Mouse (Mus musculus) fibroblast of lung, adult 2 months (primary cell): ENCODE measurements around the gene Adgrl3.
A peak's percentile ranks its signal among the peaks of the same experiment; 100 is the strongest.

Experiments
- DNase-seq: peaks from one replicate; pipeline ENCODE4 v3.0.0-alpha.2; 2011; ENCODE audit warnings: low read depth

Adgrl3 gene

DNA sequence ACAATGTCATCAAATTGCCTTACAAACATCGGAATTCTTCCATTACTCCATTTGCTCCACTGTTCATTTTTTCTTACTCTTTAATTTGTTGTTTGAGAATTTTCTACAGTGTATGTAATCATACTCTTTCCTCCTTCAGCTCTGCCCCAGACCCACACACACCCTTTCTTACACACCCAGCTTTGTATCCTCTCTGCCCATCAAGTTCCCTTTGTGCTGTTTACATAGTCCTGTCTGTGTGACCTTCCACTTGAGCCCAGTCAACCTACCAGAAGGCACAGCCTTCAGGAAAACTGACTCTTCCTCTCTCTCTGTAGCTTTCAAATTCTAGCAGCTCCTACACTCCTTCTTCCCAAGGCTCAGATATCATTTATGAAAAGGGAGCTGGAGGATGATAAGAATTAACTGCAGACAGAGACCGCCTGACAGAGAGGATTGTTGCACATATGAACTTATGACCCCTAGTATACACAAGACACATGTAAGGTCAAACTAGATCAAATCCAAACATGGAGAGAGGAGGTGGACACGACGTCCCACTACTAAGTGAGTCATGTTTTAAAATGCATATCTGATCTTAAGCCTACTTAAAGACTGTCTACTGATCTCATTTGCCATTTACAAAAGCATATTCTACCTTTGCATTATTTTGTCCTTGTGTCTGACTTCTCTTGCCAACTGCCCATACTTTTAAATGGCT, 654.5 kb downstream of the Adgrl3 start:
- DNase-seq, result no peak

DNA sequence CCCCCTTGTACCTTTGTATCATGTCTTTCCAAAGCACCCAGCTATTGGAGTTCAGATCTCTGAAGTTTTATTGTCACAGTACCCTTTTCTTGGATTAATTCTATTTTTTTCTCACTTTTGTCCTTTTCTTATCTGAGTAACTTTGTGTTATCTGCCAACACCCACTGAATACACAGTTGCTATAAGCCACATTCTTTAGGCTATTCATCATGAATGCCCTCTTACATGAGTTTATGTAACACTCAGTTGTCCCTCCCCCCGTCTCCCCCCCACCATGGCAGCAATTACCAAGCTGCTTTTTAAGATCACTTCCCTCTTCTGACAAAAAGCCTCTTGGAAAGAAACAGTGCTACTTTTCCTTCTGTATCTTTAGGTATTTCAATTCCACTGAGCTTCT, 655.0 kb downstream of the Adgrl3 start:
- no peak for DNase-seq

DNA sequence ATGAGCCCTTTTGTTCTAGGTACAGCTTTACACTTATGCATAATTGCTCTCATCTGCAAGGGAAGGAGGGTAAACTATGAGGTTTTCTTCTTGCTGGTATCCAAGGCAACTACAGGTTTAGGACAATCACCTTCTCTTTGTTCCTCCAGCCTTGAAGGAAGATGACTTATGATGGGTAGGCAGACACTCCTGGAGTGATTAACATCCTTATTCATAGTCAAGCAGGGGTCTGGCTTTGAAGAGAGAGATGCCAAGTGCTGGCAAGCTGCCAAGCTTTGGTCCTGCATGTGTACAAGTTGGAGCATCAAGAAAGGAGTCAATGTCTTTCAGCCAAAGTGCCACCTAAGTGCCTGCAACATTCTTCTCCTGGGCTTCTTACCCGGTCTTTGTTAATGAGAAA, 657.0 kb downstream of the Adgrl3 start:
- DNase-seq, result no peak

DNA sequence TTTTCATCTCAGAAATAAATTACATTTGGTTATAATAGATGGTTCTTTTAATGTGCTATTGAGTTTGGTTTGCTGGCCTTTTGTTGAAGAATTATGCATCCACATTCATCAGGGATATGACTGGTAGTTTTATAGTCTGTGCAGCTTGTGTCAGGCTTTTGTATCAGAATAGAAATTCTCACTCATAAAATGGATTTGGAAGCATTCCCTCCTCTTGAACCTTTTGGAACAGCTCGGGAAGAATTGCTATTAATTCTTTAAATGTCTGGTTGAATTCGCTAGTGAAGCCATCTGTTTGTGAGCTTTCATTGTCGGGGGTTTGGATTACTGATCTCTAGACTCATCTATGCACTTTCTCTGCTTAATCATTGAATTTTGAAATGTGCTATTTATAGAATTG, 666.3 kb downstream of the Adgrl3 start:
- DNase-seq, result no peak

DNA sequence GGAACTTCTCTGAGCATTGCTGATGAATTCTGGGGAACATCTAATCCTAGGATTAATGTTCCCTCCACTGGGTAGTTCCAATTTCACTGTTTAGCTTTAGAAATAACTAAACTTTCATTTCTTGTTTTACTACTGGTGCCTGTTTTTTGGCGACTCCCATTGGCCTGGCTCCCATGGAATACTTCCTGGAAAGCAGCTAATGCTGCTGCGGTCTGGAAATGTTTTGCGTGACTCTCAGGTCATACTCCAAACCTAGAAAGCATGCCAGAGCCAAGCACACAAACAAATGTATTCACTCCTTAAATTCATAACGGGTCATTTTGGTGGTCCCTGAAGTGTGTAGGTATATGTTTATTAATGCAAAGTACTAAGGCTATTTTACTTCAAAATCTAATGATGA, 666.9 kb downstream of the Adgrl3 start:
- peak; percentile 26 for DNase-seq

DNA sequence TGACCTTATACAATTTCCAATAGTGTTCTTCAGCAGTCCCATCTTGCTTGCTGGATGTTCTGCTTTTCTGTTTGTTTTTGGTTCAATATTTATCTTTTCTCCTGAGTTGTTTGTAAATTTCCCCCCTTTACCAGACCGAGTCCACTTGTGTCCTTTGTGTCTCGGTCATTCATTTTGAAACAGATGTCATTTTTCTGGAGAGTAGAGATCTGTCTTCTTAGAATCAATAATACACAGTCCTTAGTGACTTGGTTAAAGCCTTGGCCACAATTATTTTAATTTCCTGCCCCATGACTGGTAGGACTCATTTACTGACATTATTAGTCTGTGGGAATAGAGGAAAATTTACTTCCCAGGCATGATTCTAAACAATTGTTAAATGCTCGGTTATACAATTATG, 709.7 kb downstream of the Adgrl3 start:
- no peak for DNase-seq

DNA sequence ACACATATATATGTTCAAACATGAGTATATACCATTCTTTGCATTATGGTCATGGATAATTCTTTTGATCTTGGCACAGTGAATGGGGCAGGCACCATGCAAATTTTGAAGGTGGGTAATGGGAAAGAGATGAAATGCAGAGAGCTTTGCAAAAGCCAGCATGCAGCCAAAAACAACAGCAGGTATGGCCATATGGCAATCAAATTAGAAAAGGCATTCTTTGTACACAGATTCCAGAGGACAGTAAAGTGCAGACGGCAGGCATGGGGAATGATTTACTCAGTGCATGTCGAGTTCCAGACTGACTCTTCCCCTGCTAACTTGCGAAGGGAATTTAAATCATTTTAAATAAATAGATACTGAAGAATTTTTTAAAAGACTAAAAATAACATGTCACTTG, 716.1 kb downstream of the Adgrl3 start:
- no peak for DNase-seq

DNA sequence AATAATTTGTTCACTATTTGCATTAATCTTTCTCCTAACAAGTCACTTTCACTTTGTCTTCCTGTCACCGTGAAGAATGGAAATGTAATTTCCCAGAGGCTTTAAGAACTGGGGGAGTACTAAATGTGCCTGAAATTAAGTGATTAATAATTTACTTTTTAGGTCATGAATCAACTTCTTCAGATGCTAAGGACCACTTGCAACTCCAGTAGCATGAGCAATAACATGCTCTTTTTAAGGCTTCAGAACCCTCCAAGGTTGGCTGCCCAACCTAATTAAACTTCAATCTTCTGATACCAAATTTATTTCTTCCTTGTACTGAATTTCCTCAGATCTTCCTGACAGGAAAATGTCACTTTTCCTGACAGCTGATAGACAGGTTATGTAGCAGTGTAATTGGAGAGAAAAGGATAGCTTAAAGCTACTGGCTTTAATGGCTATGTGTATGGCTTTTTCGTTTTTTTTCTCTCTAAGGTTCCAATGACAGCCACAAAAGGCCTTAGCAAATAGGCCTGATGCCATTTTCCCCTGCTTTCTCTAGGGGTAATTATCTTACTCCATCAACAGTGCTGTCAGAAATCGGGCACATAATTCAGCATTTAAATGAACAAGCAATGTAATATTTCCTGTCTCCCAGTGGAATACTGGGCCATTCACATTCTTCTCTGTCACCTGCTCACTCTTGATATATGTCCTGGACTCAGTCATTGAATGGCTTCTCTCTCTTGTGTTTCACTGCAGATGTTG, 718.5 kb downstream of the Adgrl3 start:
- DNase-seq, result no peak

DNA sequence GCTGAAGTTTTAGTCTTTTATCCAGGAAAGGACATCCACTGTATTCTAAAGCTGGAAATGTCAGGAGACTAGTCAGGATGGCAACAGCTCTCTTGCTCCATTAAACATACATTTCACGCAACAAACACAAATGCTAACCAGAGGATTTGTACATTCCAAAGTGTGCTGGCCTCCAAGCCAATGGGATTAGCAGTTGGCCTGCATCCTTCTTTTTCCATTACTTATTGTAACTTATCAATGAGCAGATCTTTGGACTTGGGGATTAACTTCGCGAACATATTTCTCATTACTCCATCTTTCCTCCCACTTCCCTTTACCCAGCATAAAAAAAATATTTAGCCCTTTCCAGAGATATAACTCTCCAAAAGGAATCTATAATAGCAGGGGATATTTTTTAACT, 732.5 kb downstream of the Adgrl3 start:
- DNase-seq, result no peak

DNA sequence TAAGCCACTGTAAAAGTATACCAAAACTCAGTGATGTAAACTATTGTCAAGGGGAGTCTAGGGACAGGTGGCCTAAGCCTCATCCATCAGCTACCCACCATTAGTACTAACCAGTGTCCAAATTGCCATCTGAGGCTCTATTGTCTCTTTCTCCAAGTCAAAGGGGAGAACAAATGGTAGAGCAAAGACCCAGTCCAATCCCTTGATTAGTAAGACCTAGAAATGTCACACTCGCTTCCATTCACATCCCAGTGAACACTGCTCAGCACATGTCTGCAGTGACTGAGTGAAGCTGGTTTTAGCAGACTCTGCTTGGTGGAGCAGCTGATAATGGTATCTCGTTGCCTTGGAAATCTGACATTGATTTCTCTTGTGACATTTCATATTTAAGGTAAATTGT, 735.8 kb downstream of the Adgrl3 start:
- DNase-seq, result no peak

DNA sequence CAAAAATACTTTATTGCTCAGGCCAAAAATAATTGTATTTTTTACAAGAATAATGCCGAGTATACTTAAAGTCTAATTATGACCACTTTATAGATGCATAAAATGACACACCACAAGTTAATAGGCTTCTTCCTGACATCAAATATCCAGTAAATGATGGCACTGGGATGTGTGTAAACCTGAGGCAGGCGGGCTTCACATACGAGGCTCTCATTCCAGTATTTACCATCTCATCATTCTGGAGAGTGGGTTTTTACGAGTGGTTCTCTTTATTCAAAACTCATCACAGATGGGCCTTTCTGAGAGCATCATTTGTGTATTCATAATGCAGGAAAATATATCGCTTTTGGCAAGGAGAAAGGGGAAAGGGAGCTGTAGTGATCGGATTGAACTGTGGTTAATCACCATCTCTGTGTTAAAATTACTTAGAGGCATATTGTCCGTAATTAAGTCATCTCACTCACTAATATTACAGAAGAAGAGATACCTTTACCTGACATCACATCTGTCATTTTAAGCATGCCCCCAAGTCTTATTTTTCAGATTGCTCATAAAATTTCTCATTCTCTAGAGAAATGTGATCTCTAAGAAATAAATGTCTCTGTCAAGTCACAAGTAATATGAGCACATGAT, 737.3 kb downstream of the Adgrl3 start:
- no peak for DNase-seq

DNA sequence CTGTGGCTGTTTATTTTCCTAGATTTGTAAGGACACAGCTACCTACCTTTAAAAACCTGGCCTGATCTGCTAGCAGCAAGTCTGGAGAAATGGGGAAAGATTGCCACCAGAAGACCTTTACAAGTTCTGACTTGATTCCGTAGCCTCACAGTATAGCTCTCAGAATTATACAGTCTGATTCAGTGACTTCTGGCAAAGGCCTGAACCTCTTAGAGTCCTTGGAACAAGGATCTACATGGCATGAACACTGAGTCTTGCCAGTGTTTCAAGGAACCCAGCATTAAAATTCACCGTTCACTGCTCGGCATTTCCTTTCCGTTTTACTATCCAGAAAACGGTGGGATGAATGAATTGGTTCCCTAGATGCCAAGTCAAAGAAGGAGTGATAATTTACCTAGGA, 756.3 kb downstream of the Adgrl3 start:
- no peak for DNase-seq

DNA sequence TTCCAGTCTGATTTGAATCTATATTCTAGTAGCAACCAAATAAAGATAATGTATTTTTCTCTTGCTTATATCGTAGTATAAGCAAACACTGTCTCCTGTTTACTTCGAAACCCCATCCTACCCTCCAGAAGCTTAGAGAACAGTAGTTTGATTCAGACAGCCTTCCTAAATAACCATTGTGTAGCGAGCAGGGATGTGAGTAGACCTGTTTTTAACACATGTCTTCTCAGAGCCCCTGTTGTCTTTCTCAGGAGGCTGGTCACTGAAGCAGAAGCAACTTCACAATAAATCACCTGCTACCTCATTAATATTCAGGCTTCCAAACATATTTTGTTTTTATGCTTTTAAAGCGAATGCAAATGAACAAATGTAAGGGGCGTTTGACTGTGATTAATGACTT, 756.8 kb downstream of the Adgrl3 start:
- no peak for DNase-seq

DNA sequence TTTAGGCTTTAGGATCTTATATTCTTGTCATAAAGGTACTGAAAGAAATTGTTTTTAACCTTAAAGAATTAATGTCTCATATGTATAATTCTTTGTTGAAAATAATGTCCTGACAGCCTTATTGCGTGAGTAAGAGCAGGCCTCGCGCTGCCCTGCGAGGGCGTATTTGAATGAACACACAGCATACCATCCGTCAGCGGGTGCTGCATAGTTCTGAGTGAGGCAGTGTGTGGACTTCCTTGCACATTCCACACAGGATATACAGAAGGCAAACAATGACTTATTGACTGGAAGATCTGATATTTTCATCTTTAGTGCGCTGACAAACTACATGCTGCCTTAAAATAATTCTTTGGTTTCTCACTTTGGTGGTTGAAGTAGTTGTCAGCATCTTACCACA, 764.8 kb downstream of the Adgrl3 start:
- no peak for DNase-seq

DNA sequence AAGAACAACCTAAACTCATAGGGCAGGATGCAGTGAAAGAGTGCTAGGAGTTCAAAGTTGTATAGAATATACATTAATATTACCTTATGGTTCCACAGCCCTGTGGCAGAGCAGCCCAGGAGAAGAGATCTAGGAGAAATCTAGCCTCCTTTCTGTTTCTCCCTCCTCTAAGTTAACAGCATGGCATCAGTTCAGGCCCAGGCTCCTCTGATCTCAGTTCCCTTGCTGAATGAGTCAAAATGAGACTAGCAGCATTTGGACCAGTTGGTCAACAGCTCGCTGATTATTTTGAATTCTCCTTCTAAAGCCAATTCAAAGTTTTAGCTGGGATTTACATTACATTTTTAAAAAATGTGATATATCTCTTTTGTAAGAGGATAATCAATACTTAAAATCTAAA, 770.8 kb downstream of the Adgrl3 start:
- no peak for DNase-seq

DNA sequence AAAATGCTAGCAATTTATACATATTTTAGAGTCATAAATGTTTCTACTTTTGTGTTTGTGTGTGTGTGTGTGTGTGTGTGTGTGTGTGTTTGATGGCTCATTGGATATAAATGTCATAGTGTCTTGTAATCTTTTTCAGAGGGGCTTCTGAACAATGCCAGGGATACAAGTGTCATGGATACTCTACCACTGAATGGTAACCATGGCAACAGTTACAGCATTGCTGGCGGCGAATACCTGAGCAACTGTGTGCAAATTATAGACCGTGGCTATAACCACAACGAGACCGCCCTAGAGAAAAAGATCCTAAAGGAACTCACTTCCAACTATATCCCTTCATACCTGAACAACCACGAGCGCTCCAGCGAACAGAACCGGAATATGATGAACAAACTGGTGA, 774.2 kb downstream of the Adgrl3 start:
- DNase-seq, result no peak

DNA sequence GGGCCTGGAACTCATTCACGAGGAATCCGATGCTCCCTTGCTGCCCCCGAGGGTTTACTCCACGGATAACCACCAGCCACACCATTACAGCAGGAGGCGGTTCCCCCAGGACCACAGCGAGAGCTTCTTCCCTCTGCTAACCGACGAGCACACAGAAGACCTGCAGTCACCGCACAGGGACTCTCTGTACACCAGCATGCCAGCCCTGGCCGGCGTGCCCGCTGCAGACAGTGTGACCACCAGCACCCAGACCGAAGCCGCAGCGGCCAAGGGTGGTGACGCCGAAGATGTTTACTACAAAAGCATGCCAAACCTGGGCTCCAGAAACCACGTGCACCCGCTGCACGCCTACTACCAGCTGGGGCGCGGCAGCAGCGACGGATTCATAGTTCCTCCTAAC, 774.7 kb downstream of the Adgrl3 start:
- no peak for DNase-seq

DNA sequence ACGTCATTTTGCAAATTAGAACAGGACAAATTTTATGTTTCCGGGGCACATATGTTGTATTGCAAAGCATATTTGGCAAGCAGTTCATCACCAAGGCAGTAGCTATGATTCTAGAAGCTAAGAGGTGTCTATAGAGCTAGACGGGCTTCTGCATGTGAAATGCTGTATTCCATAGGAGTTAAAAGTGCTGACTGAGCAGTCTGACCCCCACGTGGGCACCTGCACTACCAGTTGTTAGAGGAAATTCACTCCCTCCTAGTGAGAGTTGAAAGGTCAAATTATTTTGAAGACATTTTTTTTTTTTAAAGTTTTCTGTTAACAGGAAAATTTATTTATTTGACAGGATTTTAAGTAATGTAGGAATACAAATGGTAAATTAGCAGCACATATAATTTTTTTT, 776.2 kb downstream of the Adgrl3 start:
- no peak for DNase-seq

DNA sequence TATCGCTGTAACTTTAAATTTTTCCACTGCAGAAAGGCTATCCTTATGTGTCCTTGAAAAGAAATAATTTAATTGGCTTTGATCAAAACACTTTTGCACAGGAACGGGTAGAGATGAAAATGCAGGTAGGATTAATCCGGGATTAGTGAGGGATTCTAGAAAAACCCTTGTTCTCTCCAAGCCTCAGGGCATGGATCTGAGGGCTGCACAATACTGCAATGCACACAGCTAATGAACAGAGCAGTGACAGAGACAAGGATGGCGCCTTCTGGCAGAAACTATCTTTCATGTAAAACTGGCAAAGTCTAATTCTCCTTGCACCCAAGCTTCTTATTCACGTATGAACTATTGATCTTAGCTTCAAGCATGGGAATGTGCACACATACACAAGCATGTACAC, 791.0 kb downstream of the Adgrl3 start:
- DNase-seq, result no peak

DNA sequence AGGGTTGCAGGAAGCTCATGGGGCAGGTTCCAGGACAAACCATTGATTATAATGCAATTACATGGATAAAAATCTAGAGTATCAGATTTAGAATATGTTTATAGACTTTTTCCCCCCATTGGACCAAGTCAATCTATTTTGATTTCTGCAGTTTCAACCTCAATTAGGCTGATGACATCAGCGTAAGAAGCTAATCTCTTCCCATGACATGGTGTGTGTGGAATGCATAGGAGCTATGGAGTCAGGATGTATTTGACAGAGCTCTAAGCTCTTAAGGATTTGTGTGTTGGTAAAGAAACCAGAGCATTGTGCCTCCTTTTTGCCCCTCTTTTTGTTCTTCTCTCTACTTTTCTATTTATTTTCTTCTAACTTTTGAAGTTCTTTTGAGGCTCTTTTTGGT, 812.1 kb downstream of the Adgrl3 start:
- no peak for DNase-seq

DNA sequence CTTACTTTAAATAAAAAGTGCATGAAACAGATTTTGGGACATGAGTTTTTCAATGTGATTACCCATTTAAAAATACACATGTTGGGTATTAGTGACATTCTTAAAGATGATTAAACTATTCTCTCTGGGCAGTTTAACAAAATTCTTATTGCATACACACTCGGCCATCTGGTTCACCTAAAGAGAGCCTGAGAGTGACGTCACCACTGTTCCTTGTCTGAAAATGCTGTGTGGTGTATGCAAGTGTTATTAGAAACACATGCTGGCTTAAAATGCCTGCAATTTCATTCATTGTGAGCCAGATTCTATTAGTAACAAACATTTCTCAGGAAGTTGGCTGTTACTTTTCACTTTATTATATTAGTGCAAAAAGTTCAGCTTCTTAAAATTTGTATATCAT, 812.7 kb downstream of the Adgrl3 start:
- peak; percentile 15 for DNase-seq

DNA sequence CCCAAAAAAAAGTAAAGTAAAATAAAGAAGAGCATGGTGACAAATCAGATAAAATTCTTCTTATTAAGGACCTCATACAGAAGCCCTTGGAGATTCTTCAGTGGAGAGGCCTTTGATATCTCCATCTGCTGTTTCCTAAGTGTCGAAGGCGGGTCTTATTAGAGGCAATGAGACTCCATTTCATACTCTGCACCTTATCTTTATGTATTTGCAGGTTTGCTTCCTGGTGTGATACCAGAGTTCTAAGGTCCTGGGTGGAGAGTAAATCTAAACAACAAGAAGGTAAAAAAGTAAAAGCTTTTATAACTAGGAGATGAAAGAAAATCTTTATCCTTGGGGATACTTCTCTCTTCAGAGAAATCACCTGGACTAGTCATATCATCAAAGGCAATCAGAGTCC, 817.9 kb downstream of the Adgrl3 start:
- DNase-seq, result no peak

DNA sequence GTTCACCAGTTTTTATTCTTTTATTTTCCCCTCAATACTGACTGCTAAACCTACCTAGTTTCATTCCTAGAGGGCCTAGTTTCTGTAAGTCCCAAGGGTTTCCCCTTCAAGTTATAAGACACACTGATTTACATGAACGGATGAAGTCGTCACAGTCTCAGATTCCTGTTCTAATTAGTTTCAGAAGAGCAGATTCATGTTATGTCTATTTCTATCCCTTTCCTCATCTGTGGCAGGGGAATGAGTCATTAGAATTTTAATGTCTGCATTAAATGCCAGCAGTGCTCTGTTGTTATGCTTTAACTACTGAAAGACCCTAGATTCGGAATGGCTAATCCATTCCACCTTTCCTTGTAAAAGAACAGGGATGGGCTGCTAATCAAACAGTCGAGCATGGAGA, 823.9 kb downstream of the Adgrl3 start:
- DNase-seq, result no peak

DNA sequence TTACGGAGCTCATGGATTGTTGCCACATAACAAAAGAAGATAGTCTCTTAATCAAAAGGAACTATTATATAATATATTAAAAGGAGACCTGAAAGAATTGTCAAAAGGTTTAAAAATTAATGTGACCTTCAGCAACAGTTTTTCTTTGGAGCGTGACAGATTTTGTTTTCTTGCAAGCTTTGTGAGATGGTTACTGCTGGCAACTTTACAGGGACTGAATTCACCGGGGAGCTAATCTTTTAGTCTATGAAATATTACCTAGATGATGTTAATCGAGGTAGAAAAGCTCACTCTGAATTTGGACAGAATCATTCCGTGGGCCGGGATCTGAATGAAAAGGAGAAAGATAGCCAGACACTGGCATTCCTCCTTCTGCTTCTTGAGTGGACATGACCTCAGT, 850.4 kb downstream of the Adgrl3 start:
- no peak for DNase-seq
